Mouse (Mus musculus) bone marrow macrophage, adult 2 months (primary cell): Measurements from ENCODE around the gene Prss50.

Source experiments
- CTCF ChIP-seq: IDR thresholded peaks from 2 replicates; pipeline ENCODE4 v1.5.1; 2012; ENCODE audit warnings: low read depth, mild to moderate bottlenecking, low read length, moderate library complexity
- POLR2A ChIP-seq: IDR thresholded peaks from 2 replicates; pipeline ENCODE4 v1.6.1; 2012; ENCODE audit warnings: mild to moderate bottlenecking, low read depth, low read length, borderline replicate concordance

- TF ChIP-seq CTCF: no peak
- TF ChIP-seq POLR2A: no peak
Observed at GRCm38 (mm10) chr9:110874660-110875191, 17.0 kb downstream of the Prss50 start.
